Mouse (Mus musculus): ENCODE measurements around the gene Phactr3.

DNA sequence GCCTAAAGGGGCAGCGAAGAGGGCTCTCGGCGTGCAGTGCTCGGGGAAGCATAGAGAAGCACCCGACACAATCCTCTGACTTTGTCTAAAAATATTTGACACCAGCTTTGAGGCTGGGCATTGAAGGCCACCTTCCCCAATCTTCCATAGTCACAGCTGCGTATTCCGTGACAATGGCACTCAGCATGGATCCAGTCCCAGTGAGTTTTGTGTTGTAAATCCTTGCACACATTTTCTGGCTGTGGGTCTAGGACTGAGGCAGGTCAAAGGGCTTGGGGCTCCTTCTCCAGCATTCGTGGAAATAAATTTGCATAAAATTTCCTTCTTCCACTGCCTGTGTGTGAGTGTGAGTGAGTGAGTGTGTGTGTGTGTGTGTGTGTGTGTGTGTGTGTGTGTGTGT, 51.2 kb downstream of the Phactr3 start:
- TF ChIP-seq CTCF (IDR thresholded peaks at IDR 0.05) (no peak), EP300 (IDR thresholded peaks at IDR 0.05) (no peak)
